Mouse (Mus musculus): Measurements from ENCODE around the gene Krt33a. TPM values are rescaled to one million over a fixed set of nuclear protein-coding genes. Genes with fewer than 3 reads are reported as not detected.

Krt33a gene
- not detected in 2 replicates for polyA plus RNA-seq (2012; rRNA removed)

GRCm38 (mm10) chr11:100016112-100016511 lies at the start of gene Krt33a:
TSS of gene Krt33a (minus strand) at chr11:100016212.

GRCm38 (mm10) chr11:100050451-100050850 lies 34.4 kb upstream of the Krt33a start, which contains the start of gene Krt31:
TSS of gene Krt31 (minus strand) at chr11:100050551.

GRCm38 (mm10) chr11:100041454-100041853 lies 25.4 kb upstream of the Krt33a start, which contains the start of gene Krt34:
TSS of gene Krt34 (minus strand) at chr11:100041554.

GRCm38 (mm10) chr11:100029768-100030167 lies 13.8 kb upstream of the Krt33a start, which contains the start of gene Krt33b:
TSS of gene Krt33b (minus strand) at chr11:100029868.

GRCm38 (mm10) chr11:99993620-99994383 lies 22.2 kb downstream of the Krt33a start, which contains the start of gene Krtap17-1:
TSS of gene Krtap17-1 (minus strand) at chr11:99993994.

GRCm38 (mm10) chr11:99986180-99986647 lies 29.8 kb downstream of the Krt33a start, which contains the start of gene Krtap16-1:
TSS of gene Krtap16-1 (minus strand) at chr11:99986597.

GRCm38 (mm10) chr11:99978953-99979352 lies 37.1 kb downstream of the Krt33a start, which contains the start of gene Krtap29-1:
TSS of gene Krtap29-1 (minus strand) at chr11:99979053.

Other genes with a start within 250 kb of the Krt33a start
- gene Gm11595, start 243.3 kb downstream of the Krt33a start, polyA plus RNA-seq (2012; rRNA removed) = not detected in 2 replicates
- gene Krtap4-8, start 235.5 kb downstream of the Krt33a start, polyA plus RNA-seq (2012; rRNA removed) = not detected in 2 replicates
- gene Krtap4-9, start 231.0 kb downstream of the Krt33a start, polyA plus RNA-seq (2012; rRNA removed) = not detected in 2 replicates
- not detected in 2 replicates for gene Gm11596, start 222.7 kb downstream of the Krt33a start, polyA plus RNA-seq (2012; rRNA removed)
- not detected in 2 replicates for gene Gm11569, start 217.3 kb downstream of the Krt33a start, polyA plus RNA-seq (2012; rRNA removed)
- gene Gm11554, start 211.8 kb downstream of the Krt33a start, polyA plus RNA-seq (2012; rRNA removed) = not detected in 2 replicates
- not detected in 2 replicates for gene Krtap4-13, start 206.3 kb downstream of the Krt33a start, polyA plus RNA-seq (2012; rRNA removed)
- not detected in 2 replicates for gene Gm11564, start 200.5 kb downstream of the Krt33a start, polyA plus RNA-seq (2012; rRNA removed)
- gene 2300003K06Rik, start 178.1 kb downstream of the Krt33a start, polyA plus RNA-seq (2012; rRNA removed) = not detected in 2 replicates
- gene Krtap4-16, start 164.6 kb downstream of the Krt33a start, polyA plus RNA-seq (2012; rRNA removed) = not detected in 2 replicates
- gene Gm11568, start 158.3 kb downstream of the Krt33a start, polyA plus RNA-seq (2012; rRNA removed) = not detected in 2 replicates
- not detected in 2 replicates for gene Gm11559, start 151.7 kb downstream of the Krt33a start, polyA plus RNA-seq (2012; rRNA removed)
- not detected in 2 replicates for gene Krtap9-1, start 142.8 kb downstream of the Krt33a start, polyA plus RNA-seq (2012; rRNA removed)
- not detected in 2 replicates for gene Gm11567, start 137.0 kb downstream of the Krt33a start, polyA plus RNA-seq (2012; rRNA removed)
- not detected in 2 replicates for gene Krtap31-1, start 108.3 kb downstream of the Krt33a start, polyA plus RNA-seq (2012; rRNA removed)
- gene Gm11565, start 101.5 kb downstream of the Krt33a start, polyA plus RNA-seq (2012; rRNA removed) = not detected in 2 replicates
- not detected in 2 replicates for gene Krtap31-2, start 79.9 kb downstream of the Krt33a start, polyA plus RNA-seq (2012; rRNA removed)
- gene Krtap9-5, start 67.7 kb downstream of the Krt33a start, polyA plus RNA-seq (2012; rRNA removed) = not detected in 2 replicates
- gene Krtap29-1, start 37.2 kb downstream of the Krt33a start, polyA plus RNA-seq (2012; rRNA removed) = not detected in 2 replicates
- not detected in 2 replicates for gene Krtap16-1, start 29.6 kb downstream of the Krt33a start, polyA plus RNA-seq (2012; rRNA removed)
- gene Krtap17-1, start 22.2 kb downstream of the Krt33a start, polyA plus RNA-seq (2012; rRNA removed) = not detected in 2 replicates
- gene Krt33b, start 13.7 kb upstream of the Krt33a start, polyA plus RNA-seq (2012; rRNA removed) = 0.09 TPM in 1 of 2 replicates, not detected in the other
- gene Krt34, start 25.3 kb upstream of the Krt33a start, polyA plus RNA-seq (2012; rRNA removed) = not detected in 2 replicates
- not detected in 2 replicates for gene Krt31, start 34.3 kb upstream of the Krt33a start, polyA plus RNA-seq (2012; rRNA removed)
- gene Krt32, start 72.0 kb upstream of the Krt33a start, polyA plus RNA-seq (2012; rRNA removed) = not detected in 2 replicates
- gene Krt35, start 80.0 kb upstream of the Krt33a start, polyA plus RNA-seq (2012; rRNA removed) = 0.04 TPM in 1 of 2 replicates, not detected in the other
- 0.05 TPM in 1 of 2 replicates, not detected in the other for gene Krt36, start 89.4 kb upstream of the Krt33a start, polyA plus RNA-seq (2012; rRNA removed)
- gene Krt13, start 105.4 kb upstream of the Krt33a start, polyA plus RNA-seq (2012; rRNA removed) = 0.05 and 0.16 TPM in 2 replicates
- gene Krt15, start 119.7 kb upstream of the Krt33a start, polyA plus RNA-seq (2012; rRNA removed) = 6.1 and 7.9 TPM in 2 replicates
- 8.8 and 9.2 TPM in 2 replicates for gene Krt19, start 132.5 kb upstream of the Krt33a start, polyA plus RNA-seq (2012; rRNA removed)
- 0.05 and 0.36 TPM in 2 replicates for gene Krt9, start 177.0 kb upstream of the Krt33a start, polyA plus RNA-seq (2012; rRNA removed)
- 3.2 and 9.1 TPM in 2 replicates for gene Krt14, start 191.3 kb upstream of the Krt33a start, polyA plus RNA-seq (2012; rRNA removed)
- gene Krt16, start 232.7 kb upstream of the Krt33a start, polyA plus RNA-seq (2012; rRNA removed) = not detected in 2 replicates
- 0.14 and 0.73 TPM in 2 replicates for gene Krt17, start 244.8 kb upstream of the Krt33a start, polyA plus RNA-seq (2012; rRNA removed)

All from central nervous system, embryonic 11.5 days (tissue).